Mouse (Mus musculus) CH12.LX (cell line): ENCODE results near the gene Gm20388.

Experiments
- CTCF ChIP-seq, 2 experiments: IDR thresholded peaks in 1 of 2; conservative IDR thresholded peaks in 1 of 2; 2 replicates each; pipeline ENCODE4 v1.5.1; 2011 to 2012; ENCODE audit warnings: low read depth in 2 of 2, low read length in 2 of 2, improper control_type of control experiment in 1 of 2, inconsistent platforms in 1 of 2, mild to moderate bottlenecking in 1 of 2, moderate library complexity in 1 of 2
- EP300 ChIP-seq: IDR thresholded peaks from 2 replicates; pipeline ENCODE4 v1.6.1; 2011; ENCODE audit warnings: low read length, improper control_type of control experiment
- HCFC1 ChIP-seq: IDR thresholded peaks from 2 replicates; pipeline ENCODE4 v1.6.1; 2012; ENCODE audit warnings: low read depth, mild to moderate bottlenecking, inconsistent platforms, low read length, improper control_type of control experiment
- KAT2A ChIP-seq: IDR thresholded peaks from 2 replicates; pipeline ENCODE4 v1.6.1; 2012; ENCODE audit warnings: low read length, improper control_type of control experiment, inconsistent platforms; ENCODE audit not compliant: insufficient replicate concordance
- MAZ ChIP-seq: IDR thresholded peaks from 2 replicates; pipeline ENCODE4 v1.6.1; 2012; ENCODE audit warnings: low read depth, mild to moderate bottlenecking, inconsistent platforms, low read length, improper control_type of control experiment, moderate library complexity
- MEF2A ChIP-seq: IDR thresholded peaks from 2 replicates; pipeline ENCODE4 v1.6.1; 2014; ENCODE audit warnings: low read depth, mild to moderate bottlenecking, inconsistent platforms, low read length, improper control_type of control experiment, borderline replicate concordance
- POLR2A ChIP-seq: IDR thresholded peaks from 2 replicates; pipeline ENCODE4 v1.6.1; 2011; ENCODE audit warnings: low read depth, mild to moderate bottlenecking, improper control_type of control experiment, low read length
- POLR2AphosphoS2 ChIP-seq: IDR thresholded peaks from 2 replicates; pipeline ENCODE4 v1.6.1; 2011; ENCODE audit warnings: low read depth, low read length, improper control_type of control experiment
- SIN3A ChIP-seq: IDR thresholded peaks from 2 replicates; pipeline ENCODE4 v1.6.1; 2012; ENCODE audit warnings: low read length, improper control_type of control experiment, inconsistent platforms
- TBP ChIP-seq: conservative IDR thresholded peaks from 2 replicates; pipeline ENCODE4 v1.6.1; 2011; ENCODE audit warnings: low read depth, low read length, improper control_type of control experiment
- TCF12 ChIP-seq: IDR thresholded peaks from 2 replicates; pipeline ENCODE4 v1.6.1; 2014; ENCODE audit warnings: low read depth, mild to moderate bottlenecking, inconsistent platforms, low read length, improper control_type of control experiment
- USF1 ChIP-seq: IDR thresholded peaks from 2 replicates; pipeline ENCODE4 v1.6.1; 2014; ENCODE audit warnings: low read depth, mild to moderate bottlenecking, inconsistent platforms, low read length, improper control_type of control experiment
- ZNF384 ChIP-seq: IDR thresholded peaks from 2 replicates; pipeline ENCODE4 v1.6.1; 2012; ENCODE audit warnings: low read depth, low read length, improper control_type of control experiment, inconsistent platforms

DNA sequence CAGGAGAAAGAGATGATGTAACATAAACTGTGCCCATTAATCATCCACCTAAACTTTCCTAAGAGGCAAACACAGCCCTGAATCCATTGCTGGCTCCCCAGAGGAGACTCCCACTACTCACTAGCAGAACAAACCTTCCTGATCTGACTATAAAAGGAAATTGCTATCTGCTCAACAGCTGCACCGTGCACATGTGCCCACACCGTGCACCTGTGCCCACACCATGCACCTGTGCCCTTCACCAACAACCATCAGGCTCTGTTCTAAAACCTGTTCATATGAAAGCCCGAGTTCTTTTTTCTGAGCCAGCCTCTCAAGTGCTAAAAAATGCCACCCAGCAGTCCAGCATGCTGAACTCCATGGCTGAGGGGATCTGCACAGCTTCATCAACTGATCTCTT, 4004.0 kb downstream of the Gm20388 start:
- no peak for TF ChIP-seq EP300
- TF ChIP-seq CTCF (conservative IDR thresholded peaks at IDR 0.05 in 1 of 2, IDR thresholded peaks at IDR 0.05 in 1 of 2; ENCODE audit: low read depth in 2 of 2, low read length in 2 of 2) = no peak
- no peak for TF ChIP-seq POLR2A
- no peak for TF ChIP-seq TCF12
- no peak for TF ChIP-seq SIN3A
- TF ChIP-seq MAZ = no peak
- no peak for TF ChIP-seq ZNF384
- TF ChIP-seq MEF2A = no peak
- no peak for TF ChIP-seq USF1
- TF ChIP-seq KAT2A = no peak
- TF ChIP-seq TBP = no peak
- TF ChIP-seq POLR2AphosphoS2 = no peak
- no peak for TF ChIP-seq HCFC1
